Mouse (Mus musculus) brain, embryonic 14.5 days (tissue): Measurements from ENCODE around the gene Gata1.

Experiments used
- CTCF ChIP-seq: fragments of 200-500 bp; IDR thresholded peaks from 2 replicates; pipeline ENCODE4 v1.5.1; 2012; ENCODE audit warnings: inconsistent platforms, mild to moderate bottlenecking, moderate library complexity, borderline replicate concordance; ENCODE audit not compliant: insufficient read depth, insufficient read length; ENCODE audit errors: extremely low read depth
- POLR2A ChIP-seq: fragments of 200-500 bp; IDR thresholded peaks from 2 replicates; pipeline ENCODE4 v1.6.1; 2012; ENCODE audit warnings: mild to moderate bottlenecking, inconsistent platforms, borderline replicate concordance; ENCODE audit not compliant: poor library complexity, insufficient read depth, insufficient read length, severe bottlenecking; ENCODE audit errors: extremely low read depth

DNA sequence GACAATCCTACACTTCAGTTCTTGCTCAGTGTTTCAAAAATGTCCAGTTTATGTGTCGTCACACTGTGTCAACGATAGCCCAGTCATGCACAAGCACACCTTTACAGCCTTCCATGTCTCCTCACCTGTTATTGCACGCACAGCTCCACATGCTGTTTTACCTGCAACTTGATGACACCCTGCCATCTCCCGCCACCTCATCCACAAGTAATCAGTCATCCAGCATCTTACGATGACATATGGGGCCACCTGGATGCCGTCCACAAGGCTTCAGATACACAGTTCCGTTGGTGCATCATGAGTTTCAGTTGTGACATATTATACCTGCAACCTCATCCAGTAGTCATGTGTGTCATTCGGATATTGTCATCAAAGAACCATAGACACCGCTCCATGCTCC lies 19.0 kb downstream of the Gata1 start:
- TF ChIP-seq CTCF (no peak), POLR2A (no peak)
